Mouse (Mus musculus) duodenum, adult 2 months (tissue): Measurements from ENCODE around the gene Clec2l. TPM values are rescaled to one million over a fixed set of nuclear protein-coding genes. Genes with fewer than 3 reads are reported as not detected.

Experiments used
- polyA plus RNA-seq: library from polyadenylated mRNA; depleted of rRNA; stranded (reverse); fragments of >200 nt; gene quantifications from 2 replicates; pipeline ENCODE4 v1.2.3, GENCODE M21; 2012; ENCODE audit warnings: low replicate concordance; rRNA removed

Clec2l gene
- polyA plus RNA-seq: 0.30 and 0.63 TPM in 2 replicates

GRCm38 (mm10) chr6:38662714-38663615 lies at the start of gene Clec2l:
Gene Clec2l, plus strand, starts transcription at chr6:38663069.

GRCm38 (mm10) chr6:38636852-38637618 lies 25.8 kb upstream of the Clec2l start, which contains the start of gene Klrg2:
Gene Klrg2, minus strand, starts transcription at chr6:38637242.

Other genes with a start within 250 kb of the Clec2l start
- gene Ubn2, start 229.1 kb upstream of the Clec2l start, polyA plus RNA-seq: 1.3 and 2.1 TPM in 2 replicates
- gene Fmc1, start 129.6 kb upstream of the Clec2l start, polyA plus RNA-seq: 379 and 551 TPM in 2 replicates
- 8.8 and 12.9 TPM in 2 replicates for gene Luc7l2, start 111.7 kb upstream of the Clec2l start, polyA plus RNA-seq
- gene Klrg2, start 25.8 kb upstream of the Clec2l start, polyA plus RNA-seq: 0.34 and 0.53 TPM in 2 replicates
- 1.5 and 1.8 TPM in 2 replicates for gene Tbxas1, start 212.3 kb downstream of the Clec2l start, polyA plus RNA-seq
- gene Hipk2, start 213.1 kb downstream of the Clec2l start, polyA plus RNA-seq: 42.6 and 43.2 TPM in 2 replicates